Mouse (Mus musculus) heart, embryonic 14.5 days (tissue): Measurements from ENCODE around the gene Cdkl4. TPM values are rescaled to one million over a fixed set of nuclear protein-coding genes. Genes with fewer than 3 reads are reported as not detected.
"Not testable (repeated sequence)": the region's sequence is repeated elsewhere in the genome, so short reads cannot be mapped to it uniquely, and the experiment has no call there.

Experiments used
- ATAC-seq: fragments of 200-750 bp; cut with Nextera tagmentation; 2 replicates; pipeline ENCODE4 v1.8.0; 2017; ENCODE audit warnings: low read depth, moderate TSS enrichment; ENCODE audit not compliant: insufficient number of reproducible peaks, insufficient read depth, low FRiP score
- H3K27ac ChIP-seq, 2 experiments: fragments of 200-500 bp in 1 of 2; fragments of 300-500 bp in 1 of 2; sonication (generic) in 1 of 2; replicated peaks in 1 of 2; 2 replicates each; pipeline ENCODE4 v1.5.1; 2012 to 2014; ENCODE audit warnings: low read depth in 2 of 2, low read length in 2 of 2, control low read depth in 1 of 2, mild to moderate bottlenecking in 1 of 2, mixed read lengths in 1 of 2; ENCODE audit not compliant: control insufficient read depth in 1 of 2, insufficient read depth in 1 of 2
- H3K27me3 ChIP-seq: fragments of 300-500 bp; sonication (generic); 2 replicates; pipeline ENCODE4 v1.6.1; 2014; ENCODE audit warnings: mild to moderate bottlenecking, low read length, control low read depth; ENCODE audit not compliant: control insufficient read depth, insufficient read depth
- H3K36me3 ChIP-seq: fragments of 300-500 bp; sonication (generic); 2 replicates; pipeline ENCODE4 v1.6.1; 2014; ENCODE audit warnings: mild to moderate bottlenecking, control low read depth, low read length, mixed read lengths; ENCODE audit not compliant: control insufficient read depth, insufficient read depth
- H3K4me1 ChIP-seq, 2 experiments: fragments of 200-500 bp in 1 of 2; fragments of 300-500 bp in 1 of 2; sonication (generic) in 1 of 2; 2 replicates each; pipeline ENCODE4 v1.6.1; 2012 to 2014; ENCODE audit warnings: low read length in 2 of 2, control low read depth in 1 of 2, mixed read lengths in 1 of 2; ENCODE audit not compliant: control insufficient read depth in 2 of 2, insufficient read depth in 2 of 2
- H3K4me2 ChIP-seq: fragments of 300-500 bp; sonication (generic); 2 replicates; pipeline ENCODE4 v1.6.1; 2014; ENCODE audit warnings: mild to moderate bottlenecking, low read length
- H3K4me3 ChIP-seq, 2 experiments: fragments of 200-500 bp in 1 of 2; fragments of 300-500 bp in 1 of 2; sonication (generic) in 1 of 2; 2 replicates each; pipeline ENCODE4 v1.5.1; 2012 to 2014; ENCODE audit warnings: low read length in 2 of 2, mild to moderate bottlenecking in 2 of 2, control low read depth in 1 of 2, low read depth in 1 of 2, moderate library complexity in 1 of 2; ENCODE audit not compliant: control insufficient read depth in 1 of 2, insufficient read depth in 1 of 2
- H3K9ac ChIP-seq: fragments of 300-500 bp; sonication (generic); 2 replicates; pipeline ENCODE4 v1.6.1; 2014; ENCODE audit warnings: mild to moderate bottlenecking, low read length
- H3K9me3 ChIP-seq: fragments of 300-500 bp; sonication (generic); 2 replicates; pipeline ENCODE4 v1.6.1; 2016; ENCODE audit warnings: low read length, control low read depth; ENCODE audit not compliant: control insufficient read depth
- WGBS: fragments of 180-500 bp; shearing (Covaris S2); extraction: QIAGEN DNeasy Blood & Tissue Kit; methylation state at CpG from one replicate; pipeline ENCODE4 v1.1.7; 2014; 5-methylcytosine and 5-hydroxymethylcytosine counted together
- polyA plus RNA-seq: library from polyadenylated mRNA; unstranded; fragments of >200 nt; fragmentation: Nextera tagmentation; extraction: Ambion mirVana; gene quantifications from 2 replicates; pipeline ENCODE4 v1.2.1, GENCODE M21; 2014

Cdkl4 gene
- polyA plus RNA-seq, 1 experiment from 2014 or later = not detected

DNA sequence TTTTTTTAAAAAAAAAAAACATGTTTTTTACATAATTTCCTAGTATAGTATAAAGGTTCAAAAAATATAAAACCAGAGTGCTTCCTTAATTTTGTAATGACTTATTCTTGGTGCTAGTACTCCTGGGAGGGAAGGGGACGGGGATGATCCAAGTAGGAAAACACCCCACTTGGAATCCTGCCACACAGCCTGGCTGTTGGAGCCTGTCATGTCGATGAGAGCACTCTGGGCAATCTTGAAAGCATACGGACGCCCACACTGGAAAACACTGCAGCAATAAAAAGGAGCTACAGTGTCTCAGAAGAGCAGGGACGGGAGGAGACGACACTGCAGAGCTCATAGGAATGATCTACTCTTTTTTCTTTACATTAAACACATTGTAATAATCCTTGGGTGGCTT, 42.0 kb downstream of the Cdkl4 start:
- WGBS = 47% methylated on average over 6 of the region's 6 CpGs
- no peak overlapping the region for H3K9ac ChIP-seq
- no peaks in the 10 kb centered on the region for H3K4me1 ChIP-seq
- no peaks in the 10 kb centered on the region for H3K27me3 ChIP-seq
- no peaks in the 10 kb centered on the region for H3K9me3 ChIP-seq
- ATAC-seq = no peak
- H3K4me2 ChIP-seq = no peak overlapping the region
- H3K4me3 ChIP-seq = no peak overlapping the region
- no peaks in the 10 kb centered on the region for H3K36me3 ChIP-seq
- no peak overlapping the region for H3K27ac ChIP-seq

DNA sequence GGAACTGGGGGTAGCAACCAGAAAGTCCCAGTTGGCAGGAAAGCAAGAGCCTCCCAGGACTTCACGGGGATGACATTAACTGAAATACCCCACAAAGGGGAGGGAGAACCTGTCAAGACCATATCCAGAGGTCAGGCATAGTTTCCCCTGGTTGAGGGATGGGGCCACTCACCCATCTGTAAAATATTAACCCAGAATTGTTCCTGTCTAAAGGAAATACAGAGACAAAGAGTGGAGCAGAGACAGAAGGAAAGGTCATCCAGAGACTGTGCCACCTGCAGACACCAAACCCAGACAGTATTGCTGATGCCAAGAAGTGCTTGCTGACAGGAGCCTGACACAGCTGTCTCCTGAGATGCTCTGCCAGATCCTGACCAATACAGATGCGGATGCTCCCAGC, 46.3 kb downstream of the Cdkl4 start:
- H3K27me3 ChIP-seq, H3K9me3 ChIP-seq, H3K4me1 ChIP-seq, H3K36me3 ChIP-seq, H3K4me3 ChIP-seq, ATAC-seq, H3K4me2 ChIP-seq, H3K27ac ChIP-seq, H3K9ac ChIP-seq: not testable (repeated sequence)
- WGBS = 68% methylated on average over 2 of the region's 2 CpGs

DNA sequence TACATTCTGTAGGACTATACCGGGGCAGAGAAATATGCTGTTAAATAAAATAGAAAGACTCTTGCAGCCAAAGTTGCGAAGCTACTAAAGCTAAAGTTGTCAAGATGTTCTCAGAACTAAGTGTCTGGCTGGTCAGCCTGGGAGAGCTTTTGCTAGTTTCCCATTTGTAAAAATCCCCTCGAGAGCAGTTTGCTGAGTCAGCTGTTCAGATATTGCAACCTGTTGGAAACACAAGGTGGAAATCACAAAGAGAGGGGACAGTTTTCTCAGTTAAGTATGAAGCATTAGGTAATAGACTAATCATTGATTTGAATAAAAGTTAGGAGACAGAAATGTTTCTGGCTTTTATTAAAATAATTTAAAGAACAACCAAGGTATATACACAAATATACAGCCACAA, 54.4 kb downstream of the Cdkl4 start:
- Histone ChIP-seq H3K9me3 (no peaks in the 10 kb centered on the region), H3K4me3 (no peak overlapping the region), H3K9ac (no peak overlapping the region), H3K27ac (no peak overlapping the region), H3K36me3 (no peaks in the 10 kb centered on the region), H3K4me1 (no peaks in the 10 kb centered on the region), H3K4me2 (no peak overlapping the region), H3K27me3 (no peaks in the 10 kb centered on the region)
- WGBS = 86% methylated on average over 3 of the region's 3 CpGs
- no peak for ATAC-seq

DNA sequence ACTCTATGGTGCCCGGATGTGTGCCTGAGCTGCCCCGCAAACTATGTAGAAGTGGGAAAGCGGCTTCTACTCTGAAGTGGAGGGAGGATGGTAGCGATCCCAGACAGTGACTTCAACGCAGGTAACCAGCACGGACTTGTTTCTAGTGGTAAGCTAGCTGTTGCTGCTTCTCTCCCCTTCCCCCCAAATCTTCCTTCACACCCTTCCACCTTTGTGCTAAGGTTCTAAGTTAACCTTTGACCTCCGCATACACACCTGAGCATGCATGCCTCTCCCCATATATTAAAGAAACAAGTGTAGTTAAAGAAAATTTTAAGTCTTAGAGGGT, 55.4 kb downstream of the Cdkl4 start:
- H3K27me3 ChIP-seq = no peaks in the 10 kb centered on the region
- ATAC-seq = no peak
- no peak overlapping the region for H3K9ac ChIP-seq
- no peak overlapping the region for H3K4me3 ChIP-seq
- no peaks in the 10 kb centered on the region for H3K4me1 ChIP-seq
- no peaks in the 10 kb centered on the region for H3K9me3 ChIP-seq
- H3K27ac ChIP-seq = no peak overlapping the region
- H3K36me3 ChIP-seq = no peaks in the 10 kb centered on the region
- H3K4me2 ChIP-seq = no peak overlapping the region
- WGBS = 63% methylated on average over 7 of the region's 7 CpGs

DNA sequence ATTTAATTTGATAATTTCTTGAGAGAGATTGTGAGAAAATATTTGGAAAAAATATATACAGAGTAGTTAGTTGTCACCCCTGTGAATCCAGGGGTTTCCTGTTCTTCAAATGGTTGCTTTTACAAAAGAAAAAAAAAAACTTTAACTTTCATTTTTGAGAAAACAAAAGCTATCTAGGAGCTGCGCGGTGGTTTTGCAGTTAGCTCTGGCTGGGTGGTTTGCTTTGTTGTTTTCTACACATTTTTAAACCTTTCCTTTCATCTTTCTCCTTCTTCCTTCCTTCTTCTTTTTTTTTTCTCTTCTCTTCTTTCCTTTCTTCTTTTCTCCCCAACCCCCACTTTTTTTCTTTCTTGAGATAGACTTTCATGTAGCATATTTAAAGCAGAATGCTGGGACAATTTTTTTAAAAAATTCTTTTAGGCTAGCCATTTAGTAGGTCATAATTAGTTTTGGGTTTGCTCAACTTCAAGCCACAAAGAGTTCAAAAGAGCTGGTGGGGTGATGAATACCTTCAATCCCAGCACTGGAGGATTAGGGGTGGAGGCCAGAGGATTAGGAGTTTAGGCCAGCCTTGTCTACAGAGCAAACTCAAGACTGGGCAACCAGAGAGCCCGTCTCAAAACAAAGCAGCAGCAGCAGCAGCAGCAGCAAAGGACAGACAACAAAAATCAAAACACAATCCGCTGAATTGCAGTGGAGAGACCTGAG, 55.9 kb downstream of the Cdkl4 start:
- Histone ChIP-seq H3K9me3 (no peaks in the 10 kb centered on the region), H3K27ac (no peak overlapping the region), H3K4me2 (no peak overlapping the region), H3K36me3 (no peaks in the 10 kb centered on the region), H3K9ac (no peak overlapping the region), H3K27me3 (no peaks in the 10 kb centered on the region), H3K4me1 (no peaks in the 10 kb centered on the region), H3K4me3 (no peak overlapping the region)
- WGBS = 71% methylated on average over 4 of the region's 4 CpGs
- no peak for ATAC-seq

DNA sequence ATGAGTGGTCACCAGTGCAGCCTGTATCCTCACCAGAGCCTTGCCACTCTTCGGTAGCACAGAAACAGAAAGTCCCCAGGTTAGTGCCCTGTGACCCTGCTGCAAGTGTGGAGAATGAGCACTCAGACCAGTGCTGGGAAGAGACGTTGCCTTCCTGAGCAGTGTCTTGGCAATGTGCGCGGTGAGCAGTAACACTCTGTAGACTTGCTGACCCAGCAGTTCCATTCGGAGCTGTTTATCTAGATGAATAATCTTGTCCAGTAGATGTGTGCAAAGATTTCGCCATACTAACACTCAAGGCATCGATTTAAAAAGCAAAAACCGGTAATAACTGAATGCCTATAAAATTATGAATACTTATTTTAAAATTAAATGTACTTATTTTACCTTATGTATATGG, 57.1 kb downstream of the Cdkl4 start:
- 83% methylated on average over 8 of the region's 8 CpGs for WGBS
- H3K4me1 ChIP-seq = peaks cover 0 to 2% of the 10 kb centered on the region in 2 experiments; a peak in 1 of 4 replicates
- no peaks in the 10 kb centered on the region for H3K36me3 ChIP-seq
- H3K4me3 ChIP-seq = no peak overlapping the region
- no peaks in the 10 kb centered on the region for H3K27me3 ChIP-seq
- ATAC-seq = no peak
- H3K9me3 ChIP-seq = no peaks in the 10 kb centered on the region
- no peak overlapping the region for H3K4me2 ChIP-seq
- no peak overlapping the region for H3K9ac ChIP-seq
- H3K27ac ChIP-seq = no peak overlapping the region

DNA sequence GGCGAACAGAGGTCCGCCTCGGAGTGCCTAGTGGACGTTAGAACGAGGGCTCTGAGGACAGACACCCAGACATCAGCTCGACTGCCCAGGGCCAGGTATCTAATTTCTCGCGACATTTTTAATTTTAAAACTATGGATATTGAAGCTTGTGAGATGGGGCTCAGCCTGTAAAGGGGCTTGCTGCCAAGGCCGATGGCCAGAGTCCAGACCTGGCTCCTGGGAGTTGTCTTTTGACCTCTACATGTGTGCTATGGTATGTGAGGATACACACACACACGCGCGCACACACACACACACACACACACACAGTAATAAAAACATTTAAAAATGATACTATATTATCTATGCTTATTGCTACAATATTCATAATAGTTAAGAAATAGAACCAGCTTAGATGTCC, 58.8 kb downstream of the Cdkl4 start:
- no peaks in the 10 kb centered on the region for H3K9me3 ChIP-seq
- H3K4me2 ChIP-seq = no peak overlapping the region
- 90% methylated on average over 12 of the region's 12 CpGs for WGBS
- H3K4me3 ChIP-seq = no peak overlapping the region
- no peaks in the 10 kb centered on the region for H3K27me3 ChIP-seq
- H3K4me1 ChIP-seq = peaks cover 2 to 3% of the 10 kb centered on the region in 2 experiments; a peak in 1 of 4 replicates
- no peak overlapping the region for H3K9ac ChIP-seq
- H3K36me3 ChIP-seq = no peaks in the 10 kb centered on the region
- no peak for ATAC-seq
- H3K27ac ChIP-seq = no peak overlapping the region

DNA sequence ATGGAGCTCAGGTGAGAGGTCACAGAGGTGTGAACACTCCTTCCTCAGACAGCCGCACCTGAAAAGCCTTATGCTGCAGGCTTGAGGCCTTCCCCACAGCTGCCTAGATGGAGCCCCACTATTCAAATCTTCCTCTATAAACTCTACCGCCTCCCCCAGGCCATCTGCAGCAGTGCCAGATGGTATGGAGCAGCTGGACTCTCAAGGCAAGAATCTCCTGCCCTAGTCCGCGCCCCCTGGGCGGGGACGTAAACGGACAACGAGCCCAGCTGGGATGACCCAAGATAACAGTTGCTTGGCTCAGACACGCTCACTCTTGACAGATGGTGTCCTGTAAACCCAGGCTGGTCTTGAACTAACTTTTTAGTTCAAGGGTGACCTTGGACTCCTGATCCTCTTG, 60.4 kb downstream of the Cdkl4 start:
- no peaks in the 10 kb centered on the region for H3K27me3 ChIP-seq
- H3K4me3 ChIP-seq = no peak overlapping the region

More for the DNA sequence above, 60.4 kb downstream of the Cdkl4 start:
- H3K9me3 ChIP-seq = no peaks in the 10 kb centered on the region
- WGBS = 71% methylated on average over 9 of the region's 9 CpGs
- no peak for ATAC-seq
- no peak overlapping the region for H3K9ac ChIP-seq
- peaks cover 2 to 5% of the 10 kb centered on the region in 2 experiments; a peak in 1 of 4 replicates for H3K4me1 ChIP-seq
- H3K36me3 ChIP-seq = no peaks in the 10 kb centered on the region
- H3K4me2 ChIP-seq = no peak overlapping the region
- H3K27ac ChIP-seq = no peak overlapping the region
